Mouse (Mus musculus): Measurements from ENCODE around the gene Cirbp. TPM values are rescaled to one million over a fixed set of nuclear protein-coding genes. Genes with fewer than 3 reads are reported as not detected.
"Not testable (repeated sequence)": the region's sequence is repeated elsewhere in the genome, so short reads cannot be mapped to it uniquely, and the experiment has no call there.

Cirbp gene
- total RNA-seq, 2 experiments from 2014 or later = 31.7 to 43.1 TPM

GRCm38 (mm10) chr10:80159561-80160454 lies 6.0 kb upstream of the Cirbp start:
- intact Hi-C loops (cut with DNase I) = no loop called here
- peak; percentile 99 for DNase-seq (ENCODE audit: low spot score)

- peak; percentile 83 for DNase-seq (ENCODE audit: low spot score)
- intact Hi-C loops (cut with DNase I) = no loop called here
These were observed 5.1 kb upstream of the Cirbp start for GRCm38 (mm10) chr10:80160455-80161371.

GRCm38 (mm10) chr10:80161522-80162242 lies 4.1 kb upstream of the Cirbp start:
- peak; percentile 36 for DNase-seq (ENCODE audit: low spot score)
- intact Hi-C loops (cut with DNase I) = no loop called here

- no peak for DNase-seq (ENCODE audit: low spot score)
- intact Hi-C loops (cut with DNase I) = no loop called here
These were observed 3.6 kb upstream of the Cirbp start for GRCm38 (mm10) chr10:80162243-80162608.

DNA sequence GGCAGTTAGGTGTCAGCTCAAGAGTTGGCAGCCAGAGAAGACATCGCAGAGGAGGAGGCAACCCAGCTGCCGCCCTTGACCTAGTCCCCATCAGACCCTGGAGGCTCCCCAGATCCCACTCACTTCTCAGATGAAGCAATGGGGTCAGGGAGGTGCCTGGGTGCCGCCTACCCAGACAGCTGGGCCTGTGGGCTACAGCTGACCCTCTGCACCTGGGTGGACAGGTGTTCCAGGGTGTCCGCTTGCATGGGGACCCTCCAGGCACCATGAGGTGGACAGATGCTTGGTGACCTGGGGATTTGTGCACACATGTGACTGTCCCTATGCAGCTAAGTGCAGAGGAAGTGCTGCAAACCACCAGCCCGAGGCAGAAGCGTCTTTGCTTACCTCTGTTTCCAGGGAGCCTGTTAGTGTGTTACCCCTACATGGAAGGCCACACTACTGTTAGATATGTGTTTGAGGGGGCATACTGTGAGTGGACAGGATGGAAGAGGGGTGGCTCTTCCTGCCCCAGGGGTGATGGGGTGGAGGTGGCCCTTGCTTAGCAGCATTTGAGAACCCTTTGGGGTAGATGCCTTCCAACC lies 3.0 kb upstream of the Cirbp start:
- no peak for DNase-seq (ENCODE audit: low spot score)
- intact Hi-C loops (cut with DNase I) = no loop called here

DNA sequence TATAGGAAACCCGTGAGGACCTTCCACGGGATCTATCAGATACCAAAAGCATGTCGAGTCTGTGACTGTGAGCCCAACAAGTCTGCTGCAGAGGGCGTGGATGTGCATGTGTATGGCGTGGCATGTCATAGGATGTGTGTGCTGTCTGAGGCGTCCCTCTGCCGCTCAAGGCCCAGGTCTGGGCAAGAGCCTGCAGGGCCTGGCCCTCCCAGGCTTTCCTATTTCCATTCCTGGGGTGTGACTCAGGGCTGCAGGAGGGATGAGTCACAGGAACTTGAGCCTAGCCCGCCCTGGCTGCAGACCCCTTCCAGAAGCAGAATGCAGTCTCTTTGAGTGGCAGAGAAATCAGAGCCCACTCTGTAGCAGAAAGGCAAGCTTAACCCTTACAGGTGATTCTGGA lies 2.1 kb upstream of the Cirbp start:
- peak; percentile 60 for DNase-seq (ENCODE audit: low spot score)
- intact Hi-C loops (cut with DNase I) = no loop called here

GRCm38 (mm10) chr10:80164161-80164997 lies 1.4 kb upstream of the Cirbp start:
- intact Hi-C loops (cut with DNase I) = no loop called here
- no peak for DNase-seq (ENCODE audit: low spot score)

GRCm38 (mm10) chr10:80164998-80165344 lies 814 bp upstream of the Cirbp start:
- intact Hi-C loops (cut with DNase I) = loop anchor here (1.0 kb wide), 1 partner anchor 20 kb away; no protein-coding TSS in a partner anchor
- DNase-seq (ENCODE audit: low spot score) = peak; percentile 92

DNA sequence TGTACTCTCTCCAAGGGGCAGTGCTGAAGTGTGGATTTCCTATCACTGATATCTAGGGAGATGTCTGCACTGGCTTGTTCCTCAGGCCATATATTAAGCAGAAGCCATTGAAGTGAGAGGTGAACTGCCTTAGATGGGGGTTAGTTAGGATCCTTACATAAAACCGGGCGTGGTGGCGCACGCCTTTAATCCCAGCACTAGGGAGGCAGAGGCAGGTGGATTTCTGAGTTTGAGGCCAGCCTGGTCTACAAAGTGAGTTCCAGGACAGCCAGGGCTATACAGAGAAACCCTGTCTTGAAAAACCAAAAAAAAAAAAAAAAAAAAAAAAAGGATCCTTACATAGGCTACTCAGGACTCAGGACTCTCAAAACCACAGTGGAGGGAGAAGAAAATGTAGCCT lies 351 bp downstream of the Cirbp start:
- intact Hi-C loops (cut with DNase I); DNase-seq (ENCODE audit: low spot score): not testable (repeated sequence)

DNA sequence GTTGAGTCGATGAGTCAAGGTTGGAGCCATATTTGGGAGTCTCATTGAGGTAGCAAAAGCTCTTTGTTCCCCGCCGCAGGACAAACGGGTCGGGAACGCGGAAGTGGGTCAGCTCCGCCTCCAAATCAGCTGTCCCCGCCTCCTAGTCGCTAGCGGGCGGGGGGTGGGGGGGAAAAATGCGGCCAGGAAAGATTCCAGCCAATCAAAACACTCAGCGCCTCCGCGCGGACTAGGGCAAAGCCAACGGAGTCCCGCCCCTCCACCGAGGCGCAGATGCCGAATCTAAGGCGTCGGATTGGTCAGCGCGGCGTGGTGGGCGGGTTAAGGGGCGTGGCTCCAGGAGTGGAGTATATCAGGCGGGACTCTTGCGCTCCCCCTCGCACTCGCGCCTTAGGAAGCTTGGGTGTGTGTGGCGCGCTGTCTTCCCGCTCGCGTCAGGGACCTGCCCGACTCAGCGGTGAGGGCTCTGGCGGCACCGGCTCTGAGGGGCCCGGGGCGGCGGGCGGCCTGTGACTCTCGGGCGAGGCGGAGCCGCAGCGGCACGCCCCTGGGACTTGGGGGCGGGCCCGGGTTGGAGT lies 1.8 kb downstream of the Cirbp start:
- intact Hi-C loops (cut with DNase I) = no loop called here

DNA sequence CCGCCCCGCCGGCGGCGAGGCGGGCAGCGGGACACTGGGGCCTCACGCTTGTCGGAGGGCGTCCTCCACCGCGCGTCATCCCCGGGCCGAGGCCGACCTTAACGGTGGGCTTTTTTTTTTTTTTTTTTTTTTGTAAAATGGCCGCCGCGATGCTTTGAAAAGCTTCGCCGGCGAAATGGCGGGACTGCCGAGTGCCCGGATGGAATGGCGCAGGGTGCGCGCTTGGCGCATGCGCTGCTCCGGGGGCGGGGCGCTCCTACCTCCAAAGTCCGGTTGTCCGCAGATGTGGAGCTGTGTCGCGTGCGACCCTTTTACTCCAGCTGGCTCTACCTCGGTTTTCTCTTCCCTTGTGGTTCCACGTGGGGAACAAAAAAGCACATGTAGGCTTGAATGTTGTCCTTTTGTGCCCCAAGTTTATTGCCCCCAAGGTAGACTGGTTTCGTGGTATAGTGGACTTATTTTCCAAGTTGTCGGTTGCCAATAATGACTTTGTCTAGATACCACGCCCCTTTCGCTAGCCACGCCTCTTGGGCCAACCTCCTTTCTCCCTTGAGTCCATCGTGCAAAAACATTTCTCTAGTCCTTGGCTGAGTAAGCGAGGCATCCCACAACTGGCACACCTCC lies 2.4 kb downstream of the Cirbp start:
- intact Hi-C loops (cut with DNase I) = no loop called here
- peak; percentile 87 for DNase-seq (ENCODE audit: low spot score)

More for the DNA sequence above, 1.8 kb downstream of the Cirbp start:
- DNase-seq (ENCODE audit: low spot score) = peak; percentile 97

DNA sequence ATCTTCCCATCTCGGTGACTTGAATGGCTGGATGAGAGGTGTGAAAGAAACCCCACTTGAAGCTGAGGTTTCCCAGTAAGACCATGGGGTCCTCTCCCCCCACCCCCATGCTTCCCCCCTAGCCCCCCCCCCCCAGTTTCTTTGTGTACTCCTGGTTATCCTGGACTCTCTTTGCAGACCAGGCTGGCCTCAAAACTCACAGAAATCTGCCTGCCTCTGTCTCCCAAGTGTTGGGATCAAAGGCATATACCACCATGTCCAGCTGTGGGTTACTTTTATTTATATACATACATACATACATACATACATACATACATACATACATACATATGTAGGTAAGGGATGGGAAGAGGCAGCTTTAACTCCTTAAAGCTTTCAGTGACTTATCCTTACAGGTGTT lies 3.3 kb downstream of the Cirbp start:
- DNase-seq (ENCODE audit: low spot score) = no peak
- intact Hi-C loops (cut with DNase I) = no loop called here

GRCm38 (mm10) chr10:80169651-80170050 lies 3.9 kb downstream of the Cirbp start:
- intact Hi-C loops (cut with DNase I) = loop anchor here (10.0 kb wide), 1 partner anchor 205 kb away; no protein-coding TSS in a partner anchor
- no peak for DNase-seq (ENCODE audit: low spot score)

DNA sequence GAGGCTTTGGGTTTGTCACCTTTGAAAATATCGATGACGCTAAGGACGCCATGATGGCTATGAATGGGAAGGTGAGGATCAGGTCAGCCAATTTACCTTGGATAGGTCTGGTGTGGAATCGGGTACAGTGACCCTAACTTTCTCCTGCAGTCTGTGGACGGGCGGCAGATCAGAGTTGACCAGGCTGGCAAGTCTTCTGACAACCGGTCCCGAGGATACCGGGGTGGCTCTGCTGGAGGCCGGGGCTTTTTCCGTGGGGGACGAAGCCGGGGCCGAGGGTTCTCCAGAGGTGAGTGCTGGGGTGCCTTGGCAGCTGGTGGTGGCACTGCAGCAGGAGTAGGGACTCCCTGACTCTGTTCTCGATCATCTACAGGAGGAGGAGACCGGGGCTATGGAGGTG lies 4.3 kb downstream of the Cirbp start:
- DNase-seq (ENCODE audit: low spot score) = no peak
- intact Hi-C loops (cut with DNase I) = loop anchor here (10.0 kb wide), 1 partner anchor 205 kb away; no protein-coding TSS in a partner anchor

DNA sequence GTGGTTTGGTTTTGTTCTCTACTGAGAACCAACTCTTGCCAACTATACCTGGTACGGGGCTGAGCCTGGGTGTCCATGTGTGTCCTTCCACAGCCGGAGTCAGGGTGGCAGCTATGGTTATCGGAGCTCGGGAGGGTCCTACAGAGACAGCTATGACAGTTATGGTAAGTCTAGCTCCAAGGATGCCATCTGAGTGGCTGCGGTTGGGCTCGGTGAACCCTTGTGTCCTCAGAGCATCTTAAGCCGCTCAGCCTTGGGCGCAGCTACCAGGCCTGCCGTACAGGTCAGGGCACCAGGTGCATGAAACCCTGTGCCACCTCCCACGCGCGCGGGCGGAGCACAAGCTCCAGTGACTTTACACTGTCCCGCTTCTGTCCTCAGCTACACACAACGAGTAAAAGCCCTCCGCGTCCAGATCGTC lies 4.8 kb downstream of the Cirbp start:
- no peak for DNase-seq (ENCODE audit: low spot score)
- intact Hi-C loops (cut with DNase I) = loop anchor here (10.0 kb wide), 1 partner anchor 204 kb away; no protein-coding TSS in a partner anchor

GRCm38 (mm10) chr10:80171252-80171651 lies 5.5 kb downstream of the Cirbp start:
- intact Hi-C loops (cut with DNase I) = loop anchor here (10.0 kb wide), 1 partner anchor 204 kb away; no protein-coding TSS in a partner anchor
- DNase-seq (ENCODE audit: low spot score) = no peak

- intact Hi-C loops (cut with DNase I) = loop anchor here (10.0 kb wide), 1 partner anchor 203 kb away; no protein-coding TSS in a partner anchor
- DNase-seq (ENCODE audit: low spot score) = no peak
These were observed 6.2 kb downstream of the Cirbp start for GRCm38 (mm10) chr10:80171760-80172526.
